Mouse (Mus musculus) liver, postnatal 0 days (tissue): ENCODE measurements around the gene Podnl1.

Experiments used
- CTCF ChIP-seq: sonication (generic); IDR thresholded peaks from 2 replicates; pipeline ENCODE4 v1.5.1; 2016; ENCODE audit warnings: antibody characterized with exemption, low read depth
- EP300 ChIP-seq: IDR thresholded peaks from 2 replicates; pipeline ENCODE4 v1.6.1; 2016; ENCODE audit warnings: antibody characterized with exemption, low read depth, mild to moderate bottlenecking

- TF ChIP-seq CTCF, result 0 out of 2 replicates have a peak, but pooled peaks have one; percentile 6
- no peak for TF ChIP-seq EP300
Observed at GRCm38 (mm10) chr8:84128277-84128676, 2.5 kb downstream of the Podnl1 start.
